Mouse (Mus musculus): ENCODE measurements around the gene Hcn3. TPM values are rescaled to one million over a fixed set of nuclear protein-coding genes. Genes with fewer than 3 reads are reported as not detected.

The Hcn3 gene
- total and polyA plus RNA-seq, 3 experiments = 0.25 to 0.29 TPM; not detected in 1

DNA sequence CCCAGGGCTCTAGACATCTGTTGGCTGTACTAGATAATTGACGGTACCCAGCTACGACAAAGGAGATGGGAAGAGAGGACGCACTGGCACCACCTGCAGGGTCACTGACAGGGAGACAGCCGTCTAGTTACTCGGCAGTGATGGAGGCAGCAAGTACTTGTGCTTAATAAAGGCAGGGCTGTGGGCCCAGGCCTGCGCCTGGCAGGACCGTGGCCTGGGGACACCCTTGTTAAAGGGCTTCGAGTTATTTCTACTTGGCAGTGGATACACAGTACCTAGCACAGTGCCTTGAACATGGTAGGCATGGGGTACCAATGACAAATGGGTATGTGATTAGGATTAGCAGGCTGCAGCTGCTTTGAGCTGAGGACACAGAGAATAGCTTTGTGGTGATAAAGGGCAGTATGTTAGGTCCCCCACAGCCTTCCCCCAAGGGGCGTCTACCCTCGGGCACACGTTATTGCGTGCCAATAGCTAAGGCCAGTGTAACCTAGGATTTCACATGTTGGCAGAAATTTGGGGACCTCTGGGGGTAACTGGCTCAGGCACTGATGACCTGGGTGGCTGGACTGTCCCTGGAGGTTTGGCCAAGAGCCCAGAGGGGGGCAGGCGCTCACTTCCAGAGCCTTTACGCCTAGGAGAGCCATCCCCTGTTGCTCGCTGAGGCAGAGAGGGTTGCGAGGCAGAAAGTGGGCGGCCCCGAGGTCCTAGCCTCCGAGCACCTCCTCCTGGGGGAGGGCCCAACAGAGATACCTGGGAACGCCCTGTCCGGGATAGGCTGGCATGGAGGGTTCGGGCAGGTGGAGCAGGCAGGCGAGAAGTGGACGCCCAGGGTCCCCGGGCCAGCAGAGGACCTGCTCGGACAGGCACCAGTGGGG is 12.7 kb downstream of the Hcn3 start:
- WGBS = 22% methylated on average over 26 of the region's 26 CpGs
- H3K36me3 ChIP-seq (ENCODE audit: control insufficient read depth, insufficient read depth, low read length) = no peaks in the 10 kb centered on the region
- no peak overlapping the region for H3K27ac ChIP-seq
- TF ChIP-seq EP300 (IDR thresholded peaks at IDR 0.05; ENCODE audit: insufficient read depth, low read depth, low read length) = no peak
- no peaks in the 10 kb centered on the region for H3K79me2 ChIP-seq (replicated peaks; ENCODE audit: control insufficient read depth, insufficient read depth, low read length)
- no peak overlapping the region for H3K4me3 ChIP-seq
- intact Hi-C loops (cut with DNase I) = no loop called here
- H3K4me1 ChIP-seq (ENCODE audit: control insufficient read depth, insufficient read depth, low read length) = no peaks in the 10 kb centered on the region
- peaks cover 8% of the 10 kb centered on the region for H3K27me3 ChIP-seq (ENCODE audit: control insufficient read depth, insufficient read depth, low read length)
- H3K9ac ChIP-seq (ENCODE audit: low read depth, low read length) = no peak overlapping the region
- no peak for DNase-seq

DNA sequence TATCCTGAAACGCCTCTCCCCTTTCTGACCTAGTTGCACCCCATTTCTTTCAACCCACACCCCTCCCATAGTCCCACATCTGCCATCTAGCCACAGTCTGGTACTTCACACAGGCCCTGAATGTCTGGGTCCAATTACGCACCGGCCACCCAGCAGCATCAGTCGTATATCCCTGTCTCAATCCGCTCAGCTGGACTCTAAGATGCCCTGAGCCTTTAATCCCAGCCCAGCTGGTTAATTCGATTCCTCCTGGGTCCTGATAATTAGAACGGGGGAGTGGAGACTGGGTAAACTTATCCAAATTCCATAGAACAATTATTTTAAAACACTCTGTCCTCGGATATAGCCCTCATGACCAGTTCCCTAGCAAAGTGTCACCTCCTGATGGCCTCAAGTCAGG is 14.4 kb downstream of the Hcn3 start:
- TF ChIP-seq POLR2A (IDR thresholded peaks at IDR 0.05; ENCODE audit: insufficient read depth, low read depth, low read length) (no peak), CTCF (IDR thresholded peaks at IDR 0.05) (no peak), EP300 (IDR thresholded peaks at IDR 0.05; ENCODE audit: insufficient read depth, low read depth, low read length) (no peak)
- DNase-seq = no peak
- no peak overlapping the region for H3K4me3 ChIP-seq
- no peak overlapping the region for H3K27ac ChIP-seq
- no peaks in the 10 kb centered on the region for H3K79me2 ChIP-seq (replicated peaks; ENCODE audit: control insufficient read depth, insufficient read depth, low read length)
- 71% methylated on average over 8 of the region's 8 CpGs for WGBS
- H3K36me3 ChIP-seq (ENCODE audit: control insufficient read depth, insufficient read depth, low read length) = no peaks in the 10 kb centered on the region
- H3K27me3 ChIP-seq (ENCODE audit: control insufficient read depth, insufficient read depth, low read length) = peaks cover 8% of the 10 kb centered on the region
- no peak overlapping the region for H3K9ac ChIP-seq (ENCODE audit: low read depth, low read length)
- no peaks in the 10 kb centered on the region for H3K4me1 ChIP-seq (ENCODE audit: control insufficient read depth, insufficient read depth, low read length)
- intact Hi-C loops (cut with DNase I) = no loop called here

DNA sequence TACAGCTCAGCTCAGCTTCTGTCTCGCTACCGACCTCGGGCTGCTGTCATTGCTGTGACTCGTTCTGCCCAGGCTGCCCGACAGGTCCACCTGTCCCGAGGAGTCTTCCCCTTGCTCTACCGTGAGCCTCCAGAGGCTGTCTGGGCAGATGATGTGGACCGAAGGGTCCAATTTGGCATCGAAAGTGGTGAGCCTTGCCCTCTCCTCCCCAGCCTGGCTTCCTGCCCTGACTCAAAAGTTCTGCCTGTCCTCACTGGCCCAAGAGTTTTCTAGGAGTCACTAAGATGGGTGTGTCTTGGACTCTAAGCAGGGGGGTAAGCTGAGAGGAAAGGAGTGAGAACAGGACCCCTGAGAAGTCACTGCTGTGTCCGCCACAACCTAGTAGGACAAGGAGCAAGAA is 15.2 kb downstream of the Hcn3 start:
- Histone ChIP-seq H3K4me1 (ENCODE audit: control insufficient read depth, insufficient read depth, low read length) (no peaks in the 10 kb centered on the region), H3K9ac (ENCODE audit: low read depth, low read length) (no peak overlapping the region), H3K79me2 (replicated peaks; ENCODE audit: control insufficient read depth, insufficient read depth, low read length) (no peaks in the 10 kb centered on the region), H3K27ac (no peak overlapping the region), H3K36me3 (ENCODE audit: control insufficient read depth, insufficient read depth, low read length) (no peaks in the 10 kb centered on the region), H3K4me3 (no peak overlapping the region), H3K27me3 (ENCODE audit: control insufficient read depth, insufficient read depth, low read length) (peaks cover 8% of the 10 kb centered on the region)
- WGBS = 71% methylated on average over 10 of the region's 10 CpGs
- TF ChIP-seq EP300 (IDR thresholded peaks at IDR 0.05; ENCODE audit: insufficient read depth, low read depth, low read length) (no peak), CTCF (IDR thresholded peaks at IDR 0.05) (no peak), POLR2A (IDR thresholded peaks at IDR 0.05; ENCODE audit: insufficient read depth, low read depth, low read length) (no peak)
- no peak for DNase-seq
- intact Hi-C loops (cut with DNase I) = no loop called here

DNA sequence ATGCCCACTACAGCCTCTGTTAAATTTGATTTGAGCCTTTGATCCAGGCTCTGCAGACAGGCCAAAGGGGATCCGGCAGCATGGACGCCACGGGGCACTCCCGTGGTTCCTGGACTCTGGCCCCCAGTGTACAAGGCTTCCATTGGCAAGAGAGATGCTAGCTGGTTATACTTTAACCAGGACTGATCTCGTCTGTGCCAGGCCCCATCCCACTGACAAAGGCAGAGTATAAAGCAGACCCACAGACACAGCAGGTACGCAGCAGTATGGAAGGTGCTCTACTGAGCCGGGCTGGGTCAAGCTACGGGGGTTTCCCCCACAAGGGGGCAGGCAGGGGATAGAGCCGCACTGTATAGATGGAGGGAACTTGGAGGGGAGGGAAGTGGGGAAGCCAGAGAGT is 23.6 kb downstream of the Hcn3 start:
- Histone ChIP-seq H3K27me3 (ENCODE audit: control insufficient read depth, insufficient read depth, low read length) (no peaks in the 10 kb centered on the region), H3K27ac (no peak overlapping the region), H3K4me3 (no peak overlapping the region), H3K4me1 (ENCODE audit: control insufficient read depth, insufficient read depth, low read length) (no peaks in the 10 kb centered on the region), H3K36me3 (ENCODE audit: control insufficient read depth, insufficient read depth, low read length) (no peaks in the 10 kb centered on the region), H3K79me2 (replicated peaks; ENCODE audit: control insufficient read depth, insufficient read depth, low read length) (no peaks in the 10 kb centered on the region), H3K9ac (ENCODE audit: low read depth, low read length) (no peak overlapping the region)
- no peak for TF ChIP-seq POLR2A (IDR thresholded peaks at IDR 0.05; ENCODE audit: insufficient read depth, low read depth, low read length)
- no peak for TF ChIP-seq EP300 (IDR thresholded peaks at IDR 0.05; ENCODE audit: insufficient read depth, low read depth, low read length)
- no peak for DNase-seq
- intact Hi-C loops (cut with DNase I) = no loop called here
- 48% methylated on average over 9 of the region's 9 CpGs for WGBS

DNA sequence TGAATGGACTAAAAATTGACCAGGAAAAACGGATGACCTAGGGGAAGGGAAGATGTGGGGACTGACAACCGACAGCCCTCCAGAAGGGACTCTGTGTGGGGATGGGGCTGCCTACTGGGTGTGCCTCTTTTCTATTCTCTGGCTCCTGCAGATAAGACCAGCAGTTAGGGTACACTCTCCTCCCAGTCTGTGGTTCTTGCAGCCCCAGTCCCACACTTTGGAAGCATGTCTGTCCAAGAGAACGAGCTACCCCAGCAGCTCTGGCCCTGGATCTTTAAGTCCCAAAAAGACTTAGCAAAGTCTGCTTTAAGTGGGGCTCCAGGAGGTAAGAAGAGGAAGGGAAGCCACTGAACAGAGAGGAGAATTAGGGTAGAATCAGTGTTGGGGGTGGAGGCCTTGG is 24.0 kb downstream of the Hcn3 start, which contains the start of gene Pklr:
Gene Pklr (plus strand): TSS at position 185 of the 400 bp plus-strand sequence.
- Histone ChIP-seq H3K36me3 (ENCODE audit: control insufficient read depth, insufficient read depth, low read length) (no peaks in the 10 kb centered on the region), H3K9ac (ENCODE audit: low read depth, low read length) (no peak within 1 kb of the TSS), H3K4me3 (no peak within 1 kb of the TSS), H3K27me3 (ENCODE audit: control insufficient read depth, insufficient read depth, low read length) (no peaks in the 10 kb centered on the region), H3K27ac (no peak within 1 kb of the TSS), H3K4me1 (ENCODE audit: control insufficient read depth, insufficient read depth, low read length) (no peaks in the 10 kb centered on the region), H3K79me2 (replicated peaks; ENCODE audit: control insufficient read depth, insufficient read depth, low read length) (no peaks in the 10 kb centered on the region)
- no peak for TF ChIP-seq POLR2A (IDR thresholded peaks at IDR 0.05; ENCODE audit: insufficient read depth, low read depth, low read length)
- TF ChIP-seq CTCF (IDR thresholded peaks at IDR 0.05) = no peak
- TF ChIP-seq EP300 (IDR thresholded peaks at IDR 0.05; ENCODE audit: insufficient read depth, low read depth, low read length) = no peak
- intact Hi-C loops (cut with DNase I) = no loop called here
- 42% methylated on average over 3 of the region's 3 CpGs for WGBS
- DNase-seq = no peak

DNA sequence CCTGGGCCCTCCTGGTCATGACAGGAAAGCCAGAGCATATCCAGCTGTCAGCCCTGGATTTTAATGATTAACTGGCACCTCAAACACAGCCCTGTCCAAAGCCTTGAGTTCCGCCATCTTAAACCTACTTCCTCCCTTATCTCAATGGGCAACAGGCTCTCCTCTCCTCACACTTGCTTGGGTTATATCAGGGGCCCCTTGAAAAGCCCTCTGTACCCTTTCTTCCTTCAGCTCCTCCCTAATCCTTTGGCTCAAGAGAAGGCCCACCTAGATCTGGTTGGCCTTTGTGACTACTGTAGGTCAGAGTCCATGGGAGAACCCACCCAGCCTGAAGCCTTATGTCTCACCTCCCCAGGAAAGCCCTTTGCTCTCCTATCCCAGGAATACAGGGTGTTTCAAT is 26.2 kb downstream of the Hcn3 start:
- Histone ChIP-seq H3K27ac (no peak overlapping the region), H3K79me2 (replicated peaks; ENCODE audit: control insufficient read depth, insufficient read depth, low read length) (no peaks in the 10 kb centered on the region), H3K36me3 (ENCODE audit: control insufficient read depth, insufficient read depth, low read length) (no peaks in the 10 kb centered on the region), H3K4me3 (no peak overlapping the region), H3K9ac (ENCODE audit: low read depth, low read length) (no peak overlapping the region), H3K27me3 (ENCODE audit: control insufficient read depth, insufficient read depth, low read length) (no peaks in the 10 kb centered on the region), H3K4me1 (ENCODE audit: control insufficient read depth, insufficient read depth, low read length) (no peaks in the 10 kb centered on the region)
- DNase-seq = no peak
- TF ChIP-seq POLR2A (IDR thresholded peaks at IDR 0.05; ENCODE audit: insufficient read depth, low read depth, low read length) = no peak
- TF ChIP-seq CTCF (IDR thresholded peaks at IDR 0.05) = no peak
- TF ChIP-seq EP300 (IDR thresholded peaks at IDR 0.05; ENCODE audit: insufficient read depth, low read depth, low read length) = no peak
- 77% methylated on average over 1 of the region's 1 CpGs for WGBS
- intact Hi-C loops (cut with DNase I) = no loop called here
